Mouse (Mus musculus) heart, adult 2 months (tissue): Measurements from ENCODE around the gene Trpc4.

Source experiments
- CTCF ChIP-seq: fragments of 200-600 bp; IDR thresholded peaks from 2 replicates; pipeline ENCODE4 v1.8.1; 2022; ENCODE audit warnings: antibody characterized with exemption, mild to moderate bottlenecking, moderate library complexity
- EP300 ChIP-seq: fragments of 200-500 bp; IDR thresholded peaks from 2 replicates; pipeline ENCODE4 v1.6.1; 2011; ENCODE audit warnings: low read depth, low read length, control low read depth; ENCODE audit not compliant: insufficient read depth
- POLR2A ChIP-seq: fragments of 200-500 bp; IDR thresholded peaks from 2 replicates; pipeline ENCODE4 v1.6.1; 2011; ENCODE audit warnings: mild to moderate bottlenecking, low read depth, low read length, control low read depth; ENCODE audit not compliant: insufficient read depth

GRCm38 (mm10) chr3:54239426-54239825 is 83.6 kb downstream of the Trpc4 start:
- TF ChIP-seq CTCF (no peak), POLR2A (no peak), EP300 (no peak)
